Mouse (Mus musculus) embryonic facial prominence, embryonic 13.5 days (tissue): ENCODE measurements around the gene BC004004. TPM values are rescaled to one million over a fixed set of nuclear protein-coding genes. Genes with fewer than 3 reads are reported as not detected.

Experiments used
- ATAC-seq: fragments of 200-750 bp; cut with Nextera tagmentation; 2 replicates; pipeline ENCODE4 v1.8.0; 2017; ENCODE audit warnings: low read depth; ENCODE audit not compliant: insufficient number of reproducible peaks, insufficient read depth, low FRiP score, low TSS enrichment
- H3K27ac ChIP-seq: fragments of 300-500 bp; sonication (generic); 2 replicates; pipeline ENCODE4 v1.5.1; 2015; ENCODE audit warnings: moderate library complexity, mild to moderate bottlenecking, inconsistent platforms
- H3K27me3 ChIP-seq: fragments of 300-500 bp; sonication (generic); 2 replicates; pipeline ENCODE4 v1.6.1; 2015; ENCODE audit warnings: mild to moderate bottlenecking, inconsistent platforms
- H3K36me3 ChIP-seq: fragments of 300-500 bp; sonication (generic); 2 replicates; pipeline ENCODE4 v1.6.1; 2015; ENCODE audit warnings: mild to moderate bottlenecking, inconsistent platforms
- H3K4me1 ChIP-seq: fragments of 300-500 bp; sonication (generic); 2 replicates; pipeline ENCODE4 v1.6.1; 2015; ENCODE audit warnings: inconsistent platforms
- H3K4me2 ChIP-seq: fragments of 300-500 bp; sonication (generic); 2 replicates; pipeline ENCODE4 v1.6.1; 2015; ENCODE audit warnings: moderate library complexity, mild to moderate bottlenecking, inconsistent platforms
- H3K4me3 ChIP-seq: fragments of 300-500 bp; sonication (generic); 2 replicates; pipeline ENCODE4 v1.5.1; 2015; ENCODE audit warnings: mild to moderate bottlenecking, inconsistent platforms
- H3K9ac ChIP-seq: fragments of 300-500 bp; sonication (generic); 2 replicates; pipeline ENCODE4 v1.6.1; 2015; ENCODE audit warnings: mild to moderate bottlenecking, inconsistent platforms
- H3K9me3 ChIP-seq: fragments of 300-500 bp; sonication (generic); 2 replicates; pipeline ENCODE4 v1.6.1; 2016; ENCODE audit warnings: inconsistent platforms
- WGBS: fragments of 180-500 bp; shearing (Covaris S2); methylation state at CpG from one replicate; pipeline ENCODE4 v1.1.7; 2015; ENCODE audit warnings: mixed read lengths; 5-methylcytosine and 5-hydroxymethylcytosine counted together
- polyA plus RNA-seq: library from polyadenylated mRNA; unstranded; fragments of >200 nt; fragmentation: Nextera tagmentation; extraction: Ambion mirVana; gene quantifications from 2 replicates; pipeline ENCODE4 v1.2.1, GENCODE M21; 2015

Gene BC004004
- polyA plus RNA-seq, 1 experiment from 2014 or later: 66.7 TPM

DNA sequence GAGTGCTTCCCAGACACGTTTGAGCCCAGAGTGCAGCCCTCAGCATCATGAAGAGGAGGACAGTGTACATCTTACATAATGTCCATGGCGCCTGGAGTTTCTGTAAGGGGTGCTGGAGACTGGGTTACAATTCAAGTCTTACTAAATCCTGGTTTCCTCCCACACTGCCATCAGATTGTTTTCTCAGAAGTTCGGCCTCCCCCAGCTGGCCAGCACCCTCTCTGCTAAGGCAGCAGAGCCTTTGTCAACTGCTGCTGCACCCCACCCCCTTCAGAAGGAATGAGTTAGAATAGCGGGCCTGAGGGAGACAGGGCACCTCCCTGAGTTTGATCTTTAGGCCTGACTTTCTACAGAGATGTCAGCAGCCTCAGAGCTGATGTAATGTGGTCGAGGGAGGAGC is 33.6 kb downstream of the BC004004 start:
- WGBS: 60% methylated on average over 5 of the region's 5 CpGs
- no peaks in the 10 kb centered on the region for H3K27me3 ChIP-seq
- peaks cover 49% of the 10 kb centered on the region for H3K4me1 ChIP-seq
- no peak overlapping the region for H3K27ac ChIP-seq
- no peak overlapping the region for H3K4me2 ChIP-seq
- no peaks in the 10 kb centered on the region for H3K9me3 ChIP-seq
- H3K4me3 ChIP-seq: no peak overlapping the region
- H3K9ac ChIP-seq: no peak overlapping the region
- H3K36me3 ChIP-seq: peaks cover 45% of the 10 kb centered on the region
- no peak for ATAC-seq

DNA sequence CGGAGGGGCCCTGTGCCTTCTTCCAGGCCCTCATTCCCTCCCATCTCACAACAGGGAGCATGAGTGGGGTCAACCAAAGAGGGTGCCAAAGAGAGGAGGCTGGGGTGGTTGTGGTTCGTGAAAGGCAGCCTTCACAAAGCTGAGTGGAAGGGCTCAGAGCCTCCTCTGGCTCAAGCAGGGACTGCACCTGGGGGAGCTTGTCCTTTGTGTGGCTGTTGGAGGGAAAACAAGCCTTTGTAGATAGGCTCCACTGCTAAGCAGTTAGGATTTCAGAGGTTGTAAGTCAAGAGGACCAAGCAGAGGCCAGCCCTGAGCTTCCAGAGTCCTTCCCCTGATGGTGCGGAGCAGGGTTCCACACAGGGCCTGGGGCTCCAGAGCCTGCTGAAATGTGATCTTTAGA is 34.5 kb downstream of the BC004004 start:
- Histone ChIP-seq H3K4me1 (peaks cover 43% of the 10 kb centered on the region), H3K4me2 (no peak overlapping the region), H3K9me3 (no peaks in the 10 kb centered on the region), H3K27me3 (no peaks in the 10 kb centered on the region), H3K9ac (no peak overlapping the region), H3K27ac (peak overlapping the region; percentile 58), H3K4me3 (no peak overlapping the region), H3K36me3 (peaks cover 40% of the 10 kb centered on the region)
- ATAC-seq: no peak
- 40% methylated on average over 3 of the region's 3 CpGs for WGBS

DNA sequence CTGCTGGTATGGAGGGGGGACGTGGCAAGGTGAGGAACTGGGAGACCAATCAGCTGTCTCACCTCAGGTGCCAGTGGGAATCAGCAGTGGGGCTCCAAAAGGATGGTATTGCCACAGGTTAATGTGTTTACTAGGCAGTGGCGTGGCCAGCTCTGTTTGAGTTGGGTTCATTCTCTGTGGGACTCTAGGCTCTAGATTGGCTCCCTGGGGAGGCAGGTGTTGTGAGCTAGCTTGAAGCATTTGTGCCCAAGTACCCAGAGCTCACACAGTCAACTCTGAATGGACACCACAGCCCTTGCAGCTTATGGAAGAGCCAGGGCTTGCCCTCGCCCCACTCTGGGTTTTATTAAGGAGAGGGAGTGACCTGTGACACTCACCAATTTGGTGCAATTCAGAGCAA is 35.3 kb downstream of the BC004004 start:
- Histone ChIP-seq H3K9me3 (no peaks in the 10 kb centered on the region), H3K36me3 (peaks cover 33% of the 10 kb centered on the region), H3K27ac (peak overlapping the region; percentile 58; the same call in 1 of the 2 replicates), H3K27me3 (no peaks in the 10 kb centered on the region), H3K4me1 (peaks cover 43% of the 10 kb centered on the region), H3K4me3 (no peak overlapping the region), H3K4me2 (no peak overlapping the region), H3K9ac (no peak overlapping the region)
- WGBS: 68% methylated on average over 3 of the region's 3 CpGs
- ATAC-seq: no peak

DNA sequence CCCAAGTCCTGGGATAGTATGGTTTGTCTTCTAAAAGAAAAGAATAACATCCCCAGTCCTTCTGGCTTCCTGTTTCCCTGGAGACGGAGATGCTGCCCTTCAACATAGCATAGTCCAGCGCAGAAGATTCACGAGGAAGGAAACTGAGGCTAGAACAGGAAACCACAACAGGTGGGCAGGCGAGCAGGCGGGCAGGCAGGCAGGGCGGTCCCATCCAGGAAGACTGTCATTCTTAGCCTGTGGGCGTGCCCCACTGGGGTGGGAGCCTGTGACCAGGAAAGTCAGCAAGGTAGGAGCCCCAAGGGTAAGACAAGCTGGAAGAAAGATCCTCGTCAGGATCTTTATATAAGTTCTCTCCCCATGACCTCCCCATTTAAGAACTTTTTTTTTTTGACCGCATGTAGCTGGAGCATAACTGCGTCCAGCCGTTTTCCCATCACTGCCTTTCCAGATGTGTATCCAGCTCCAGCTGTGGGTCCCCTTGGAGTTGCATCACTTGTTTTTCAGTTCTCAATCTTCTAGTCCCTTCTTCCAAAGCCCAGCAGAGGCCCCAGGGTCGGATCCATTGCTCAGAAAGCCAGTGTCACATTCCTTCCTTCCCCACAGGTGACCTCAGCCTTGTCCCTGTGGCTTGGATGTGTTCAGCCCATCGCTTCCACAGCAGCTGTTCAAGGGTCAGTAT is 35.9 kb downstream of the BC004004 start:
- WGBS: 39% methylated on average over 13 of the region's 13 CpGs

DNA sequence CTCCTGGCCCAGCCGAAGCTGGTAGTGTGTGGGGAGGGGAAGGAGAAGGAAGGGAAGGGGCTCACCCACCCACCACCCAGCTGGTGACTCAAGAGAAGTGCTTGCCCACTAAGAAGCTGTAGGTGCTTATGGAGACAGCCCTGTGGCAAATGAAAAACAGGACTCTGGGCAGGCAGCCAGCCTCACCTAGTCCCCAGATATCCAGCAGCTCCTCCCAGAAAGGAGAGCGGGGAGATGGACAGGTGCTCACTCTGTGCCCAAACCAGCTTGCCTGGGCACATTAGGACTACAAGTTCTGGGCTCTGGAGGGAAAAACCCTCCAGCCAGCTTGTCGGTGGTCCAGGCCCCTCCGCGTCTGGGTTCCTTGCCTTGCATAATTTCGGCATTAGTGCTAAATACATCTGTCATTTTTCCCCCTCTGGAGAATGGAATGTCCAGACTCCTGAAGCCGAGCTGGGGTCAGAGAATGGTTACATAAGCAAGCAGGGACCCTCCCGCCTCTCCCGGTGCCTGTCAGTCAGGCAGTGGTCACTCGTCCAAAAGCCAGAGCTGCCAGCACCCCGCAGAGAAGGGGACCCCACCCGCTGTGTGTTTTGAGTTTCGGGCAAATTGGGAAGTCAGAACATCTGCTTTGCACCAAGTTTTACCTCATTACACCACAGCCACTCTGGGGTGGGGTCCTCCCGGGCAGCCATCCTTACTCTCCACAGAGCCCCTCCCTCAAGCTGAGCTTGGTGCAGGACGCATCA is 36.6 kb downstream of the BC004004 start:
- ATAC-seq: no peak
- no peaks in the 10 kb centered on the region for H3K27me3 ChIP-seq
- peak overlapping the region; percentile 39 for H3K4me2 ChIP-seq
- 18% methylated on average over 15 of the region's 15 CpGs for WGBS
- H3K27ac ChIP-seq: peak overlapping the region; percentile 51
- H3K9ac ChIP-seq: 0 out of 2 replicates have a peak overlapping the region, but pooled peaks have one; percentile 27
- H3K36me3 ChIP-seq: peaks cover 20% of the 10 kb centered on the region
- no peak overlapping the region for H3K4me3 ChIP-seq
- H3K4me1 ChIP-seq: peaks cover 43% of the 10 kb centered on the region
- no peaks in the 10 kb centered on the region for H3K9me3 ChIP-seq

More for the DNA sequence above, 35.9 kb downstream of the BC004004 start:
- H3K27me3 ChIP-seq: no peaks in the 10 kb centered on the region
- peaks cover 27% of the 10 kb centered on the region for H3K36me3 ChIP-seq
- peak overlapping the region; percentile 58; the same call in 1 of the 2 replicates for H3K27ac ChIP-seq
- H3K9me3 ChIP-seq: no peaks in the 10 kb centered on the region
- peak overlapping the region; percentile 39; the same call in 1 of the 2 replicates for H3K4me2 ChIP-seq
- no peak overlapping the region for H3K9ac ChIP-seq
- peaks cover 43% of the 10 kb centered on the region for H3K4me1 ChIP-seq
- no peak for ATAC-seq
- no peak overlapping the region for H3K4me3 ChIP-seq

DNA sequence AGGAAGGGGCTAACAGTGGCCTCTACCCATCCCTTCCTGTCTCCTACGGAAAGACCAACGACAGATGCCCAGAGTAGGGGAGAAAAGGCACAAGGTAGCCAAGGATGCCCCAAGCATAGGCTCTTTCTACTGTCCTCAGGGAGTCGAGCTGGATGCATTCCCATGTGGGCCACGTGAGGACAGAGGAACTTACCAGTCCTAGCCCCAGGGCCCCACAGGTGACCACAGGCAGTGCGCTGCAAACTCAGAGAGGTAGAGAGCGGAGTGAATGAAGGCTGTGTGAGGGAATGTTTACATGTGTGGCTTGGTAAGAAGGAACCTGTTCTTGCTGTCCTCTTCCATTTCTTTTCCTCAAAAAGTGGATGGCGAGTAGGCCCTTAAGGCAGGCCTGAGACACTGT is 37.3 kb downstream of the BC004004 start:
- peak overlapping the region; percentile 39 for H3K4me2 ChIP-seq
- H3K27ac ChIP-seq: peak overlapping the region; percentile 51; the same call in 1 of the 2 replicates
- no peak overlapping the region for H3K4me3 ChIP-seq
- H3K4me1 ChIP-seq: peaks cover 43% of the 10 kb centered on the region
- no peak for ATAC-seq
- peaks cover 13% of the 10 kb centered on the region for H3K36me3 ChIP-seq
- H3K27me3 ChIP-seq: no peaks in the 10 kb centered on the region
- H3K9me3 ChIP-seq: no peaks in the 10 kb centered on the region
- 0 out of 2 replicates have a peak overlapping the region, but pooled peaks have one; percentile 32 for H3K9ac ChIP-seq
- WGBS: 51% methylated on average over 7 of the region's 7 CpGs

DNA sequence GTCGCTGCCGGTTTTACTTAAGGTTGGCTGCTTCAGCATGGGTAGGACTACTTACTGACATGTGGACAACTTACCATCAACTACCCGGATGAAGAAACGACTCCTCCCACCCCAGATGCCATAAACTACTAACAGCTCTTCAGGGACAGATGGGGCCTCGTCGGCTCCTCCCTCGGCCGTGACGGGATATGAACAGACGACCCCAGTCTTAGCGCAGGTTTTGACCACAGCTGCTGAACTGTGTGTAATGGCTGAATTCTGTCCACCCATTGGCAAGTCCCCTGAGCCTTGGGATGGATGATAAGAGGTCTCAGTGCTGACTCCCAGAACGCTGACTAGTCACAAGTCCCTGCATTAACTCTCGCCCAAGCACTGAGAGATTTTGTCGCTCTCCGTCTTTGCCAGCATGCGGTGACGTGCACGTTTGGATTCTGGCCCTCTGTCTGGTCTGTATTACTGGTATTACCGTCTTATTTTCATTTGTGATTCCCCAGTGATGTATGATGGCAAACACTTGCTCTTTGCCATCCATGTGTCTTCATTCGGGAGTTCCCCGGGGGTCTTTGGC is 41.6 kb downstream of the BC004004 start:
- peaks cover 16% of the 10 kb centered on the region for H3K4me1 ChIP-seq
- H3K9ac ChIP-seq: no peak overlapping the region
- no peak overlapping the region for H3K4me3 ChIP-seq
- H3K4me2 ChIP-seq: no peak overlapping the region; the same call in 1 of the 2 replicates
- 0 out of 2 replicates have a peak overlapping the region, but pooled peaks have one; percentile 4 for H3K27ac ChIP-seq
- 67% methylated on average over 21 of the region's 21 CpGs for WGBS
- H3K27me3 ChIP-seq: no peaks in the 10 kb centered on the region
- no peak for ATAC-seq
- H3K9me3 ChIP-seq: 0 out of 2 replicates have a peak, but pooled peaks cover 3% of the 10 kb centered on the region
- no peaks in the 10 kb centered on the region for H3K36me3 ChIP-seq

DNA sequence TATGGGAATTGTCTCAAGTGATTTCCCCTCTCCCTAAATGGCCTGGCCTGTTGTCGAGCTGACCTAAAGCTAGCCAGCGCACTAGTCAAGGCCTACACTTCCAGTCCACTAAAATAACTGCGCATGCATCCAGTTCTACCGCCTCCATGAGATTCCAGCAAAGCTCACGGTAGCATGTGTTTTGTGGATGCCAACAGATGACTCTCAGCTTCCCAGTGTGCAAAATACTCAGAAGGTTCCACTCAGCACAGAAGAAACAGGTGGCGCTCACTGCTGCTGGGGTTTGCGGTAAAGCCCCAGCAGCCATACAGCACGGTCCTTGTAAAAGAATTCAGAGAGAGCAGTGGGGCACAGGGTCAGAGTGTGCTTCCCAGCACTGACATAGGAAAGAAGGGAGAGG is 43.0 kb downstream of the BC004004 start:
- Histone ChIP-seq H3K36me3 (no peaks in the 10 kb centered on the region), H3K9me3 (0 out of 2 replicates have a peak, but pooled peaks cover 3% of the 10 kb centered on the region), H3K27ac (no peak overlapping the region), H3K4me2 (no peak overlapping the region), H3K4me1 (peaks cover 3% of the 10 kb centered on the region; the same call in 1 of the 2 replicates), H3K4me3 (no peak overlapping the region), H3K9ac (no peak overlapping the region), H3K27me3 (no peaks in the 10 kb centered on the region)
- no peak for ATAC-seq
- WGBS: 82% methylated on average over 8 of the region's 8 CpGs

DNA sequence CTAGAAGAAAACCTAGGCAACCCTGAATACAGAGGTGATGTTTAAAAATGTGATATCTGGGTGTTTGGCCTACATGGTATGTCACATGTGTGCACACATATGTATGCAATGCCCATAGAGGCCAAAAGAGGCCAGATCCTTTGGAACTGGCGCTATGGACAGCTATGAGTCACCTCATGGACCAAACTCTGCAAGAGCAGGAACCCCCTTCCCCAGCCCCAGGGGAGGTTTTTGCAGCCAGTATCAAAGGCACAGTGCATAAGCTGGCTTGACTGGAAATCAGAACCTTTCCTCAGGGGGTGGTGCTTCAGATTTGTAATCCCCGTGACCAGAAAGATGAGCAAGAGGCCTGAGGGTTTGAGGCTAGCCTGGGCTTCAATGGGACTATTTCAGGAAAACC is 43.5 kb downstream of the BC004004 start:
- no peak overlapping the region for H3K4me2 ChIP-seq
- no peak overlapping the region for H3K27ac ChIP-seq
- no peaks in the 10 kb centered on the region for H3K36me3 ChIP-seq
- H3K27me3 ChIP-seq: no peaks in the 10 kb centered on the region
- no peak overlapping the region for H3K9ac ChIP-seq
- no peak overlapping the region for H3K4me3 ChIP-seq
- 0 out of 2 replicates have a peak, but pooled peaks cover 3% of the 10 kb centered on the region for H3K9me3 ChIP-seq
- H3K4me1 ChIP-seq: peaks cover 3% of the 10 kb centered on the region; the same call in 1 of the 2 replicates
- no peak for ATAC-seq
- WGBS: 75% methylated on average over 2 of the region's 2 CpGs

DNA sequence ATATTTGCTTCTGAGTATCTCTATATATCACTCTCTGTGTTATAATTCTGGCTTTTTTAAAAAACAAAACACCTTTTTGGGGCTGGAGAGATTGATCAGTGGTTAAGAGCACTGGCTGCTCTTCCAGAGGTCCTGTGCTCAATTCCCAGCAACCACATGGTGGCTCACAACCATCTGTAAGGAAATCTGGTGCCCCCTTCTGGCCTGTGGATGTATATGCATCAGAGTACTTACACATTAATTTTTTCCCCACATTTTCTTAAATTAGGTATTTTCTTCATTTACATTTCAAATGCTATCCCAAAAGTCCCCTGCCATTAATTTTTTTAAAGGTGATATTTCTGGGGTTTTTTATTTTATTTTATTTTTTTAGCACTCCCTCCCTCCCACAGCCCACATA is 44.7 kb downstream of the BC004004 start:
- Histone ChIP-seq H3K36me3 (no peaks in the 10 kb centered on the region), H3K27ac (no peak overlapping the region), H3K9me3 (0 out of 2 replicates have a peak, but pooled peaks cover 3% of the 10 kb centered on the region), H3K4me2 (no peak overlapping the region), H3K27me3 (no peaks in the 10 kb centered on the region), H3K4me1 (peaks cover 3% of the 10 kb centered on the region; the same call in 1 of the 2 replicates), H3K4me3 (no peak overlapping the region), H3K9ac (no peak overlapping the region)
- ATAC-seq: no peak

DNA sequence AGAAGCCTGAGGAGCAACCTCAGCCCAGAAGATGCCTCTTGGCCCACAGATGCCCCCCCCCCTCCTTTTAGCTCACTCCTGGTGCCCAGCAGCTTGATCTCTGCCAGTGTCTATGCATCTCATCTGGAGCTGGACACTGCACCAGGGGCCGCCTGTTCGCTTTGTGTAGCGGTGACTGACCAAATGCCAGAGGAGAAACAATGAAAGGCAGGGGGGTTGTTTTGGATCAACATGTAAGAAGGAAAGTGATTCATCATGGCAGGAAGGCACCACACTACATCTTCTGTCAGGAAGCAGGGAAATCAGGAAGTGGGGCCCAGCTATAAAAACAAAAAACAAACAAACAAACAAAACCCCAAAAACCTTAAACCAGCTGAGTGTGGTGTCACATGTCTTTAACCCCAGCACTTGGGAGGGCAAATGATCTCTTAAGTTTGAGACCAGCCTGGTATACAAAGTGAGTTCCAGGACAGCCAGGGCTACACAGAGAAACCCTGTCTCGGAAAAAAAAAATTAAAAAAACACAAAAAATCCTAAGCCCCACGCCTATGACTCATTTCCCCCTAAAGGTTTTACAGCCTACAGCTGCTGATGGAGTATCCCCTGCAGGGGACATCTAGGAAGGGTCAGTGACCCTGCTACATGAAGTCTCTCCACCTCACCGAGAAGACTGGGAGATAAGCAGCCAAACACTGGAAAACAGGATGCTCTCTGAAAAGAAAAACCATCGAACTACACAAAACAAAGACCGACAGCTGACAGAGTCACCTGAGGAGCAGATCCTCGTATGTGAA is 47.3 kb downstream of the BC004004 start:
- no peak overlapping the region for H3K4me2 ChIP-seq
- 0 out of 2 replicates have a peak, but pooled peaks cover 3% of the 10 kb centered on the region for H3K9me3 ChIP-seq
- H3K36me3 ChIP-seq: no peaks in the 10 kb centered on the region
- ATAC-seq: no peak
- 46% methylated on average over 9 of the region's 9 CpGs for WGBS
- no peak overlapping the region for H3K4me3 ChIP-seq
- H3K4me1 ChIP-seq: peaks cover 3% of the 10 kb centered on the region; the same call in 1 of the 2 replicates
- H3K27me3 ChIP-seq: peaks cover 21% of the 10 kb centered on the region
- H3K9ac ChIP-seq: no peak overlapping the region
- 0 out of 2 replicates have a peak overlapping the region, but pooled peaks have one; percentile 4 for H3K27ac ChIP-seq
